Mouse (Mus musculus): ENCODE data around the gene Ruvbl2.
"Not testable (repeated sequence)": the region's sequence is repeated elsewhere in the genome, so short reads cannot be mapped to it uniquely, and the experiment has no call there.

Gene Ruvbl2

DNA sequence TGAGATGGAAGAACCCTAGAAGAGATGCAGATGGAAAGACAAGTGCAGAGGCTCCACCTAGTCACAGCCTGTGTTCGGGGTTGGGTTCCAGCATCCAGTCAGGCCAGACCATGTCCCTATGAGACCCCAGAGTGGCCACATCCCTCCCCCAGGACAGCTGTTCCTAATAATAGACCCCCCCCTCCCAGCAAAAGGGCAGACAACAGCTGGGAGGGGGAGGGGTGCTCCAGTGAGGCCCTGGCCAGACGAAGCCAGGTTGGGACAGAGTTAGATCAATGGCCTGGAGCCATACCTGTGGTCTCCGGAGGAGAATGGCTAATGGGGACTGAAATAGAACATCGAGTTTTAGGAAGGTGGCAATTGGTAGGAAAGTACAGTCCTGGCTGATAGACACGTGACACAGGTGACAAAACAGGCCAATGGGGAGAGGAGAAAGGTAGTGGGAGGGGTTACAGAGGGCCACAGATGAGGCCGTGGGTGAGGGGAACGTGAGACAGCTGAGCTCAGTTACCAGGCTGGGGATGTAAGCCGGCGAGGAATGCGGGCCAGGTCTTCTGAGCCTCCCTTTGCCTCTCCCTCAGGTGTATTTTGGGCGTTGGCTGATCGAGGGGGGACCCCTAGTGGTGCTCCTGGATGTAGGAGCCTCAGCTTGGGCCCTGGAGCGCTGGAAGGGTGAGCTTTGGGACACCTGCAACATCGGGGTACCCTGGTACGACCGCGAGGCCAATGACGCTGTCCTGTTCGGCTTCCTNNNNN lies at the start of gene Ruvbl2:
Gene Ruvbl2 (minus strand): TSS at position 576 of the 756 bp plus-strand sequence.
- no peak for DNase-seq (ENCODE audit: low spot score in 2 of 2)

DNA sequence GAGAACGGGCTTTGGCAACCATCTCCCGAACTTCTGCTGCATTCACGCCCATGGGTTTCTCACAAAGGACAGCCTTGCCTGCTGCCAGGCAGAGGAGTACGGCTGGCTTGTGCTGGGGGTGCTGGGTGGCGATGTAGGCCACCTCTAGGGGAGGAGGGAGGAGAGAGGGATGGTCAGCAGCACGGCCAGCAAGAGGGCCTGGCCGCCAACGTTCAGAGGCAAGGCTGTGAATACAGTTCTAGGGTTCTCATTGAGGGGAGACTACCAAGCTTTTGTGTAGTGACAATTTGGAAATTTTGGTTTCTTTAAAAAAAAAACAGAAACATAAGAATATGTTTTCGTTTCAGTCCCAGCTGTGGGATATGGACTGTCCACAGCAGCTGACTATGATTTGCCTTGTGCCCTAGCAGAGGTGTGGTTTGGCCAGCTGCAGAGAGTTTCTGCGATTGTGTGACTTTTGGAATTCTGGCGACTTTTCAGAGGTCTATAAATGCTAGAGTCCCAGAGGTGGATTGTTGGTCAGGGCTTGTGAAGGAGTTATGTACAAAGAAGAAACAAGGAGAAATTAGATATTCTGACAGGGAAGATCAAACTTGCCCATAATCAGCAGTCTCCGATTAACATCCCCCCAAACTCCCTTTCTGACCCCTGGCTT lies 49.0 kb upstream of the Ruvbl2 start, which contains the start of gene Gm45808:
Gene Gm45808 (minus strand): TSS at position 51 of the 655 bp plus-strand sequence.
- no peak for DNase-seq (ENCODE audit: low spot score in 2 of 2)

GRCm38 (mm10) chr7:45486158-45486557 lies 48.3 kb upstream of the Ruvbl2 start:
- DNase-seq (ENCODE audit: low spot score in 2 of 2), result no peak

DNA sequence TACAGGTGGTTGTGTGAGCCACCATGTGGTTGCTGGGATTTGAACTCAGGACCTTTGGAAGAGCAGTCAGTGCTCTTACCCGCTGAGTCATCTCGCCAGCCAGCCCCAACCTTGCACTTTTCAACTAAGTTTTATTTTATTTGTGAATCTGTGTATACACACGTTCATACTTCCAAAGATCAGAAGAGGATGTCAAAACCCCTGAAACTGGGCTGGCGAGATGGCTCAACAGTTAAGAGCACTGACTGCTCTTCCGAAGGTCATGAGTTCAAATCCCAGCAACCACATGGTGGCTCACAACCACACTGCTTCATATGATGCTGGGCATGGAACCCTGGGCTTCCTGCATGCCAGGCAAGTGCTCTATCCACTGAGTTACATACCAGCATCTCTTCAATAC lies 47.1 kb upstream of the Ruvbl2 start:
- not testable (repeated sequence) for DNase-seq (ENCODE audit: low spot score in 2 of 2)

GRCm38 (mm10) chr7:45482166-45482565 lies 44.3 kb upstream of the Ruvbl2 start:
- no peak for DNase-seq (ENCODE audit: low spot score in 2 of 2)

- peak; percentile 79 to 82 for DNase-seq (ENCODE audit: low spot score in 2 of 2)
These were observed 43.6 kb upstream of the Ruvbl2 start, which contains the start of gene Tulp2 for GRCm38 (mm10) chr7:45481374-45481927. Gene Tulp2 (plus strand): TSS chr7:45481877.

DNA sequence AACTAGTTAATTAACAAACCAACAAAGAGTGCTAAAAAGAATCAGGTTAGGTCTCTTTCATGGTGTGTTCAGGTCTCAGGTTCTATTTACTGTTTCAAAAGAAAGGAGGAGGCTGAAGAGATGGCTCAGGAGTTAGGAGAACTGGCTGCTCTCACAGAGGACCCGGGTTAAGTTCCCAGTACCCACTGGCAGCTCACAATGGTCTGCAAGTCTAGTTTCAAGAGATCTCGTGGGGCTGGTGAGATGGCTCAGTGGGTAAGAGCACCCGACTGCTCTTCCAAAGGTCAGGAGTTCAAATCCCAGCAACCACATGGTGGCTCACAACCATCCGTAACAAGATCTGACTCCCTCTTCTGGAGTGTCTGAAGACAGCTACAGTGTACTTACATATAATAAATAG lies 42.4 kb upstream of the Ruvbl2 start:
- not testable (repeated sequence) for DNase-seq (ENCODE audit: low spot score in 2 of 2)

- no peak for DNase-seq (ENCODE audit: low spot score in 2 of 2)
These were observed 40.9 kb upstream of the Ruvbl2 start for GRCm38 (mm10) chr7:45478774-45479173.

GRCm38 (mm10) chr7:45477003-45477402 lies 39.1 kb upstream of the Ruvbl2 start:
- peak; percentile 68 to 80 for DNase-seq (ENCODE audit: low spot score in 2 of 2)

GRCm38 (mm10) chr7:45476453-45476852 lies 38.6 kb upstream of the Ruvbl2 start:
- DNase-seq (ENCODE audit: low spot score in 2 of 2), result no peak

DNA sequence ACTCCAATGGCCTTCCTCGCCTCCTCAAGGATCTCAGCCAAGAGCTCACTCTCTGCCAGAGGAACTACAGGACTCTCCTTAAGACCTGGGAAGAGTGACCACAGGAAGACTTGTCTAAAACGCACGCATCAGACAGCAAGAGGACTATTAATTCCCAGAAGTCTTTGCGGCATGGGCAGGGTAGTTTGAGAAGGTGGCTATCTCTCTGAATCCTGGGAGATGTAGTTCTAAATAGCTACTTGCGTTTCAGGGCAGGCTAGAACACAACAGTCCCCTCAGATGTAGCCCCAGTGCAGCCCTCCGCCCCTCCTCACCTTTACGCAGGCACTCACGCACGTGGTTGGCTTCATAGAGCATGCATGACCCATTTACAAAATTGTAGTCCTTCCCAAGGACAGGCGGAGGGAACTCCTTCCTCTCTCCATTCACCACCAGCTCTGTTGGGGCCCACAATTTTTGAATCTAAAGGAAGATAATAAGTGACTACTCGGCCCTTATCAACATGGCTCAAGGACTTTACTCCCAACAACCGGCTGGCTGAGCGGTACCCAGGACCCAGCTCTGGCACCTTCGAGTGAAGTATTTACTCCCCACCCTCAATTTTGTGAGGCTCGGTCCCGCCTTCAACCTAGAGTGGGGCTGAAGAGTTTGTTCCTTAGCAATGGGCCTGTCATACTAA lies 37.5 kb upstream of the Ruvbl2 start:
- DNase-seq (ENCODE audit: low spot score in 2 of 2), result no peak

DNA sequence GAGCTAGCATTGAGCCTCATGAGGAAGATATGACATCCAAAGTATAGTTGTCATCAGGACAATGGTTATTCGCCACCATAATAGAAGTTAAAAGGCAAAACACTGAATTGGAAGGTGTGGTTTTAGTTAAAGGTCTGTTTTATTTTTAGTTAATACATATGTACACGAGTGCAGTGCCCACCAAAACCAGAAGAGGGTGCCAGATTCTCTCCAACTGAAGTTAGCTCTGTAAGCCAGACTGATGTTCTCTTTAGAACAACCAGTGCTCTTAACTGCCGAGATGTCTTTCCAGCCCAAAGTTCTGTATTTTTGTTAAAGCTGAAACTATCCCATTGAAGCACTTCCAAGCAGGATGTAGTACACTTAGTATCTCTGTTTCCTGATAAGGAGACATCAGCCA lies 33.0 kb upstream of the Ruvbl2 start:
- peak; percentile 78 to 82 for DNase-seq (ENCODE audit: low spot score in 2 of 2)

GRCm38 (mm10) chr7:45467090-45467670 lies 29.3 kb upstream of the Ruvbl2 start:
- DNase-seq (ENCODE audit: low spot score in 2 of 2), result no peak

- peak; percentile 98 for DNase-seq (ENCODE audit: low spot score in 2 of 2)
These were observed 28.6 kb upstream of the Ruvbl2 start, which contains the start of gene Bax for GRCm38 (mm10) chr7:45466283-45467089. Gene Bax (minus strand): TSS chr7:45466898.

DNA sequence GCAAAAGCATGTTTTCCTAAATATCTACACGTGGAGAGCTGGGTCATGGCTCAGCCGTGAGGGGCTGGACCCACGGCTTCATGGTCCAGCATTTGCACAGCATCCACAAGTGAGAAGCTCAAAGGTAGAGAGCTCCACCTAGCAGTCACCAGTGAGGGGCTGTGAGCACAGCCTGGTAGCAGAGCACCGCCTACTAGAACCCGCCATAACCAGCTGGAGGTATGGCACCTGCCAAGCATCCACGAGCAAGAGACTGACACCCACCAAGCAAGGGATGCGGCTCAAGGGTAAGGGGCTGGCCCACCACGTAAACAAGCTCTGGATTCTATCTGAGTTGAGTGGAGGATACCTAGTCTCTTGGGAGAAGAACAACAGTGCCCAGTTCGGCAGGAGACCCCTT lies 27.7 kb upstream of the Ruvbl2 start:
- no peak for DNase-seq (ENCODE audit: low spot score in 2 of 2)

GRCm38 (mm10) chr7:45465112-45465511 lies 27.2 kb upstream of the Ruvbl2 start:
- no peak for DNase-seq (ENCODE audit: low spot score in 2 of 2)

DNA sequence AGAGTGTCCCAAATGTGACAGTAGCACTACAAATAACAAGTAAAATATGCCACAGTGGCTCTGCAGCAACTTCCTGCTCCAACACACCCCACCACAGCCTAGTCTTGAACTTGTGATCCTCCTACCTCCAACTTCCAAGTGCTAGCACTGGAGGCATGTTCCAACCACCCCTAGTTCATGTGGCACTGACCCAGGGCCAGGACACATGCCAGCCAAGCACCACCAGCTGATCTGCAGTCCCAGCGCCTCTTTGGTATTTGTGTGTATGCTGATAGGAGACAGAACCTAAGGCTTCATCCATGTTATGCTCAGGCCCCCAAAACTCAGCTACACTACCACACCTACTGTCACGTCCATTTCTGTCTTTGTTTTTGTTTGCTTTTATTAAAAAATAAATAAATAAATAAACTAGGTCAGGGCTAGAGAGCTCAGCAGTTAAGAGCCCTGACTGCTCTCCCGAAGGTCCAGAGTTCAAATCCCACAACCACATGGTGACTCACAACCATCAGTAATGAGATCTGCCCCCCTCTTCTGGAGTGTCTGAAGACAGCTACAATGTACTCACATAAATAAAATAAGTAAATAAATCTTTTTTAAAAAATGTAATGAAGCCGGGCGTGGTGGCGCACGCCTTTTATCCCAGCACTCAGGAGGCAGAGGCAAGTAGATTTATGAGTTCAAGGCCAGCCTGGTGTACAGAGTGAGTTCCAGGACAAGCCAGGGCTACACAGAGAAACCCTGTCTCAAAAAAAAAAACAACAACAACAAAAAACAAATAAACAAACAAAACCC lies 26.3 kb upstream of the Ruvbl2 start:
- DNase-seq (ENCODE audit: low spot score in 2 of 2), result no peak

DNA sequence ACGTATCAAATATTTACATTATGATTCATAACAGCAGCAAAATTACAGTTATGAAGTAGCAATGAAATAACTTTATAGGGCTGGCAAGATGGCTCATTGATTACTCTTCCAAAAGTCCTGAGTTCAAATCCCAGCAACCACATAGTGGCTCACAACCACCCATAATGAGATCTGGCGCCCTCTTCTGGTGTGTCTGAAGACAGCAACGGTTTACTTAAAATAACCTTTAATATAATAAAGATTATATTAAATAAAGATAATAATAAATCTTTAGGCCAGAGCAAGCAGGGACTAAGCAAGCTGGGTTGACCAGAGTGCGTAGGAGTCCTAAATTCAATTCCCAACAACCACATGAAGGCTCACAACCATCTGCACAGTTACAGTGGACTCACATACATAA lies 25.0 kb upstream of the Ruvbl2 start:
- not testable (repeated sequence) for DNase-seq (ENCODE audit: low spot score in 2 of 2)

DNA sequence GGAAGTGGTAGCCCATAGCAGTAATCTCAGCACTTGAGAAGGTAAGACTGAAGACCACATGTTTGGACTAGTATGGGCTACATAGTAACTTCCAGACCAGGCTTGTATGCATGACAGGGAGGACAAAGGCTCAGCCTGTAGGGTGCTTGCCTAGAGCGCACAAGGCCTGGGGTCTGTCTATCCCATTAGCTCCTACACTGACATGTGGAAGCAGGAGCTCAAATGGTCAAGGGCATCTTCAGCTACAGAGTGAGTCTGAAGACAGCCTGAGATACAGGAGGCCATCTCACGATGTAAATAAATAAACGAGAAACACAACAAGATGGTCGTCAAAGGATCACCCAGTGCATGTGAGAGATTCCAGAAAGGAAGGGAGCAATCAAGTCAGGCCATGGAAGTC lies 24.4 kb upstream of the Ruvbl2 start:
- no peak for DNase-seq (ENCODE audit: low spot score in 2 of 2)

DNA sequence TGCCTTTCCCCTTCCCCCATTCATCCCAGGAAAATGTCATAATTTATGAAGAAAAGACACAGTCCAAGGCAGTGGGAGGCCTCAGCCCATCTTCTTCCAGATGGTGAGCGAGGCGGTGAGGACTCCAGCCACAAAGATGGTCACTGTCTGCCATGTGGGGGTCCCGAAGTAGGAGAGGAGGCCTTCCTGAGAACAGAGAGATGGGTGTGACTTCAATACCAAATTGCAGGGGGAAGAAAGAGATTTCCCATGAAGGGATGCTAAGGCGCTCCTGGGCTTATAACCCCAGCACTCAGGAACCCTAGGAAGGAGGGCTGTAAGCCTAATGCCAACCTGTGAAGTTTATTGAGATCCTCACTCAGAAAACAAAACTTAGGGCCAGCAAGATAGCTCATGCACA lies 23.9 kb upstream of the Ruvbl2 start:
- no peak for DNase-seq (ENCODE audit: low spot score in 2 of 2)
